Mouse (Mus musculus) liver, adult 2 months (tissue): ENCODE measurements around the gene Sar1b. TPM values are rescaled to one million over a fixed set of nuclear protein-coding genes. Genes with fewer than 3 reads are reported as not detected.
A peak's percentile ranks its signal among the peaks of the same experiment; 100 is the strongest.
"Not testable (repeated sequence)": the region's sequence is repeated elsewhere in the genome, so short reads cannot be mapped to it uniquely, and the experiment has no call there.

Experiments
- DNase-seq: peaks from one replicate; pipeline ENCODE4 v3.0.0-alpha.2; 2011; ENCODE audit warnings: low read depth, low spot score; ENCODE audit errors: extremely low read depth
- H3K27ac ChIP-seq: fragments of 200-500 bp; replicated peaks from 2 replicates; pipeline ENCODE4 v1.5.1; 2012; ENCODE audit warnings: low read depth, mild to moderate bottlenecking, control low read depth, inconsistent platforms, low read length; ENCODE audit not compliant: insufficient read depth
- H3K27me3 ChIP-seq: fragments of 200-500 bp; 2 replicates; pipeline ENCODE4 v1.6.1; 2012; ENCODE audit warnings: mild to moderate bottlenecking, moderate library complexity, low read length, inconsistent platforms; ENCODE audit not compliant: control insufficient read depth, insufficient read depth
- H3K36me3 ChIP-seq: fragments of 200-500 bp; 2 replicates; pipeline ENCODE4 v1.6.1; 2012; ENCODE audit warnings: low read length, inconsistent platforms; ENCODE audit not compliant: control insufficient read depth, insufficient read depth
- H3K4me1 ChIP-seq: fragments of 200-500 bp; 2 replicates; pipeline ENCODE4 v1.6.1; 2011; ENCODE audit warnings: low read length; ENCODE audit not compliant: control insufficient read depth, insufficient read depth
- H3K4me3 ChIP-seq: fragments of 200-500 bp; 2 replicates; pipeline ENCODE4 v1.5.1; 2011; ENCODE audit warnings: low read depth, mild to moderate bottlenecking, control low read depth, low read length, moderate library complexity; ENCODE audit not compliant: insufficient read depth
- H3K79me2 ChIP-seq: fragments of 200-500 bp; 2 replicates; pipeline ENCODE4 v1.6.1; 2012; ENCODE audit warnings: inconsistent platforms, mild to moderate bottlenecking, low read length, moderate library complexity; ENCODE audit not compliant: control insufficient read depth, insufficient read depth
- H3K9ac ChIP-seq: fragments of 200-500 bp; 2 replicates; pipeline ENCODE4 v1.6.1; 2012; ENCODE audit warnings: low read depth, mild to moderate bottlenecking, control low read depth, inconsistent platforms, low read length
- CTCF ChIP-seq: fragments of 200-500 bp; IDR thresholded peaks from 2 replicates; pipeline ENCODE4 v1.5.1; 2011; ENCODE audit warnings: low read depth, low read length, control low read depth
- POLR2A ChIP-seq: fragments of 200-500 bp; IDR thresholded peaks from 2 replicates; pipeline ENCODE4 v1.6.1; 2011; ENCODE audit warnings: low read length, control low read depth; ENCODE audit not compliant: insufficient read depth; ENCODE audit errors: extremely low read depth
- WGBS: fragments of 180-500 bp; shearing (Covaris S2); methylation state at CpG from one replicate; pipeline ENCODE4 v1.1.7; 2018; 5-methylcytosine and 5-hydroxymethylcytosine counted together
- polyA plus RNA-seq: library from polyadenylated mRNA; depleted of rRNA; stranded (reverse); fragments of >200 nt; gene quantifications from 2 replicates; pipeline ENCODE4 v1.2.3, GENCODE M21; 2012; rRNA removed
- total RNA-seq: library from RNA; depleted of rRNA; stranded (reverse); fragments of >200 nt; gene quantifications from 2 replicates; pipeline ENCODE4 v1.2.3, GENCODE M21; 2014; rRNA removed

Gene Sar1b
- total RNA-seq (257 and 370 TPM in 2 replicates), polyA plus RNA-seq (61.0 and 75.6 TPM in 2 replicates)

DNA sequence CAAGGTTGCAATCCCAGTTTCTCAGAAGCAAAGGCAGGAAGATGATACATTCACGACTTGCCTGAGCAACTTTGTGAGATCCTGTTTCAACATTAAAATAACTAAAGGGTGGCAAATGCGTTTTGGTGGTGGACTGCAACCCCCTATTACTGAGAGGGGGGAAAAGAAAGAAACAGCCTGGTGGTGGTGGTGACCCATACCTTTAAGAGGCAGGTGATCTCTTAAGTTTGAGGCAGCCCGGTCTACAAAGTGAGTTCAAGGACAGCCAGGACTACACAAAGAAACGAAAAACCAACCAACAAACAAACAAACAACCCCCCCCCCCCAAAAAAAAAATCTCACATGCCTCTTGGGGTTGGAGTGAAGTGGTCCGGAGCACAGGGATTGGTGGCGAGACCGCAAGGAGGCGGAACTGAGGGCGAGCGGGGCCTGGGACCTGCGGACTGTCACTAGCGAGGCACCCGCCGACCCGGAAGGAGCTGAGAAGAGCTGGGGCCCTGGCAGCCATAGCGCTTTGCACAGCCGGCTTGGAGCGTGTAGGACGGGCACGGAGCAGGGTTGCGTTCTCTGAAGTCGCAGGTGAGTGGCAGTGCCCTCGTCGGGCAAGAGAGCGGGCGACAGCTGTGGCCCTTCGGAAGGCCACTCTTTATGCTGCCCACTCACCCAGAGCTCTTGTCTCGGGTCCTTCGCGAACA is at the start of gene Sar1b, which contains the start of gene Sec24a:
TSS of gene Sar1b (plus strand) at position 475 of the 695 bp plus-strand sequence.
TSS of gene Sec24a (minus strand) at position 422 of the 695 bp plus-strand sequence.
- DNase-seq = peak; percentile 78
- Histone ChIP-seq H3K79me2 (peaks cover 12% of the 10 kb centered on the region), H3K4me3 (peak within 1 kb of the TSS; percentile 86), H3K27ac (peak within 1 kb of the TSS; percentile 93), H3K9ac (peak within 1 kb of the TSS; percentile 91), H3K4me1 (peaks cover 30% of the 10 kb centered on the region), H3K36me3 (no peaks in the 10 kb centered on the region), H3K27me3 (no peaks in the 10 kb centered on the region)
- WGBS = under 1% methylated on average over 30 of the region's 30 CpGs
- TF ChIP-seq POLR2A (peak; percentile 81), CTCF (0 out of 2 replicates have a peak, but pooled peaks have one; percentile 13)

DNA sequence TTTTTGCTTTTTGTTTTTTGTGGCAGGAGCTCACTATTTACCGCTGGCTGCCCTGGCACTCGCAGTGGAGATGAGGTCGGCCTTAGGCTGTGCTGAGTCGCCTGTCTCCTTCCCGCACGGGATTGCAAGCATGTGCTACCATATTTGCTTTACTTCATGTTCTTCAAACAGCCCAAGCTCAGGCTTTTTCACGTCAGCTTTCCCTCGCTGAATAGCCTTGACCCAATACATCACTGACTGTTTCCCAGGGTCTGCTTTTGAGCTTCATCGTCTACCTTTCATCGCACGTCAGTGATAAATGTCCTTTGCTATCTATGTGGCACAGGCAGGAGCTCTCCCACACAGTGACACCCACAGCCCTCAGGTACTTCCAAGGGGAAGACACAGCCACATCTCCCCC is 42.4 kb upstream of the Sar1b start:
- no peaks in the 10 kb centered on the region for H3K4me1 ChIP-seq
- no peak overlapping the region for H3K9ac ChIP-seq
- no peak for DNase-seq
- H3K36me3 ChIP-seq = peaks cover 85% of the 10 kb centered on the region
- H3K27me3 ChIP-seq = no peaks in the 10 kb centered on the region
- WGBS = 89% methylated on average over 11 of the region's 11 CpGs
- no peak overlapping the region for H3K4me3 ChIP-seq
- H3K27ac ChIP-seq = no peak overlapping the region
- peaks cover 2% of the 10 kb centered on the region; the same call in 1 of the 2 replicates for H3K79me2 ChIP-seq
- TF ChIP-seq POLR2A = no peak
- TF ChIP-seq CTCF = no peak

DNA sequence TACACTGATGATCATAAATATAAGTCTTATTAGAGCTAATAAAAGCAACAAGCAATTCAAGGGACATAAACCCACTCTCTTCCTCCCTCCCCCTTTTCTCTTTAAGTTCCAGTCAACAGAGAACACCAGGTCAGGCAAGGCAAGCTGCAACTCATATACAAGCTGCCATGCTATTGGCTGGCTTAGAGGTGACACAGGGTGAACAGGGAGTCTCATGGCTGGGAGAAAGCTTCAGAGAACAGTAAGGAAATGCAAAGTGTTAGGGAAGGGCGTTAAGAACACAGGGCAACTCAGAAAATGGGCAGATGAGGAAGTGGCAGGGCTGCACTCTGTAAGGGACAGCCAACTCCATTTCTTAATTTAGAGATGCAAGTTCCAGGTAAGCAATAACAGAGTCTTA is 30.6 kb upstream of the Sar1b start:
- TF ChIP-seq CTCF (no peak), POLR2A (no peak)
- peaks cover 76% of the 10 kb centered on the region for H3K36me3 ChIP-seq
- peaks cover 2% of the 10 kb centered on the region for H3K4me1 ChIP-seq
- peaks cover 8% of the 10 kb centered on the region; the same call in 1 of the 2 replicates for H3K79me2 ChIP-seq
- no peak overlapping the region for H3K27ac ChIP-seq
- 68% methylated on average over 1 of the region's 1 CpGs for WGBS
- H3K9ac ChIP-seq = no peak overlapping the region
- H3K4me3 ChIP-seq = no peak overlapping the region
- no peaks in the 10 kb centered on the region for H3K27me3 ChIP-seq
- DNase-seq = no peak

DNA sequence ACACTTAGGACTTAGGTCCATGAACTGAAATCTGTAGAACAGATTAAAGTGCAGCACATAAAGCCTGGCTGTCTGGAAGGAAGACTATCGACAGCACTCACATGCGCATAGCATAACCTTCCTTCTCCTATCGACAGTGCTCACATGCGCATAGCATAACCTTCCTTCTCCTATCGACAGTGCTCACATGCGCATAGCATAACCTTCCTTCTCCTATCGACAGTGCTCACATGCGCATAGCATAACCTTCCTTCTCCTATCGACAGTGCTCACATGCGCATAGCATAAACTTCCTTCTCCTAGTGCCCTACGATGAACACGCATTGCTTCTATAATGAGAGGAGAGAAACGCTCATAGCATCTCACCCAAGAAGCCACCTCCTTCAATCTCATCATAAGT is 29.3 kb upstream of the Sar1b start:
- H3K79me2 ChIP-seq = peaks cover 13% of the 10 kb centered on the region; the same call in 1 of the 2 replicates
- H3K4me1 ChIP-seq, DNase-seq, H3K27ac ChIP-seq, H3K9ac ChIP-seq, H3K27me3 ChIP-seq, H3K4me3 ChIP-seq: not testable (repeated sequence)
- peaks cover 76% of the 10 kb centered on the region for H3K36me3 ChIP-seq
- WGBS = 97% methylated on average over 13 of the region's 13 CpGs

DNA sequence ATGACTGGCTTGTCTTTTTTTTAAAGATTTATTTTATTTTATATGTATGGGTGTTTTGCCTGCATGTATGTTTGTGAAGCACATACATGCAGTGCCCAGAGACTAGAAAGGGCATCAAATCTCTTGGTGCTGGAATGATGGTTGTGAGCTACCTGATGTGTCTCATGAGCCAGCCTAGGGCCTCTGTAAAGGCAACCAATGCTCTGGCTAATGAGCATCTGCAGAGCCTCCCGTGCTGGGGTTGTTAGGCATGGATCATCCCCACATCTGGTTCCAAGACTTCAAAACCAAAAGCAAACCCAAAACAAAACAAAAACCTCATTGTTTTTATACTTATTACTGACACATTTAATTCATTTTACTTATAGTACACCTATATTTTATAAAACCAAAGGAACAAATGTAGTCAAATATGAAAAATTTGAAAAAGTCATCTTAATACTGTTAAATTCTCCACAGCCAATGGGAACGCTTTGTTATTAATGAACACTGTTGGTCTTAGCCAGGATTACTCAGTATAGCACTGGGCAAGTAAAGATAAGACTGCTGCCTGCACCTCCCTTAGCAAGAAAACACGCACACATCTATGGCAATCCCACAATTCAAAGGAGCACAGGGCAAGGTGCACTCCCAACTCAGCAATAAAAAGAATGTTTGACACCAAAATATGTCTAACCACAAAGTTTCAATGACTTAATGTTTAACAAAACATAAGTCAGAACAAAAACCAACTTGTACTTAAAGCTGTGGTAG is 24.7 kb upstream of the Sar1b start:
- no peak for TF ChIP-seq POLR2A
- no peak for TF ChIP-seq CTCF
- Histone ChIP-seq H3K79me2 (peaks cover 36% of the 10 kb centered on the region), H3K27me3 (no peaks in the 10 kb centered on the region), H3K4me3 (no peak overlapping the region), H3K27ac (no peak overlapping the region), H3K9ac (no peak overlapping the region), H3K36me3 (peaks cover 78% of the 10 kb centered on the region), H3K4me1 (peaks cover 9% of the 10 kb centered on the region)
- WGBS = 70% methylated on average over 3 of the region's 3 CpGs
- no peak for DNase-seq
